Mouse (Mus musculus): ENCODE measurements around the gene Olfr1152.

The Olfr1152 gene

DNA sequence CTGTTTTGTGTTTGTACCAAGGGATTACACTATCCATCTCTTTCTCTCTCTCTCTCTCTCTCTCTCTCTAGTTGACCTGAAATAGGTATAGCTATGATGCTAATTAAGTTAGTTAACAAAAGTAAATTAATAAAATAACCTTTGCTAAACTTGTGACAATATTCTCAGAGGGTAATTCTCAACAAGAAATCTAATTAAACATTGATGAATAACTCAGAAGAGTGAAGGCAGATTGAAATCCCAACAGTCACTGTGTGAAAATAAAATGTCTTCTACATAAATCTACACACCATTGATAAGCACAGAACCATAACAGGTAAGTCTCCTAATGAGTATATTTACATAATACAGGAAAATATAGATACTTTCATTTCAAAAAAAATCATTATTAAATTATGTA, at the start of gene Olfr1152:
TSS of gene Olfr1152 (plus strand) at position 301 of the 400 bp plus-strand sequence.
- DNase-seq: no peak

- DNase-seq: no peak
Measured at GRCm38 (mm10) chr2:87830233-87830632, 36.1 kb upstream of the Olfr1152 start, which contains the start of gene Olfr1148. Gene Olfr1148 (plus strand): TSS chr2:87830533.

DNA sequence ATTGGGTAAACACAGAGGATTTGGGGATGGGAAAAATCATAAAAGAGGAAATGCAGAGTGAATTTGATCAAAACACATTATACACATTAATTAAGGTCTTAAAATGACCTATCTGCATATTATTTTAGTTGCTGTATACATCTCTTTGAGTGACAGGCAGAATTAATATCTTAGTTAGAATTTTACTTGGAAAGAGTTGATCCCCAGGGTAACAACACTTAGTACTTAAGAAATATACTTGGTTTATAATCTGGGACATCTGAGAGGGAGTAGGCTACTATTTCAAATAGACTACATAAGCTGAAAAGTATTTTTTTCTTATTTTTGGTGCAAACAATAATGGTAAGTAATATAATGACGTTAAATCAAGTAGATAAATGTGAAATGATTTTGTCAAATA, 22.6 kb upstream of the Olfr1152 start, which contains the start of gene Olfr1150-ps1:
TSS of gene Olfr1150-ps1 (plus strand) at position 301 of the 400 bp plus-strand sequence.
- DNase-seq: no peak

DNA sequence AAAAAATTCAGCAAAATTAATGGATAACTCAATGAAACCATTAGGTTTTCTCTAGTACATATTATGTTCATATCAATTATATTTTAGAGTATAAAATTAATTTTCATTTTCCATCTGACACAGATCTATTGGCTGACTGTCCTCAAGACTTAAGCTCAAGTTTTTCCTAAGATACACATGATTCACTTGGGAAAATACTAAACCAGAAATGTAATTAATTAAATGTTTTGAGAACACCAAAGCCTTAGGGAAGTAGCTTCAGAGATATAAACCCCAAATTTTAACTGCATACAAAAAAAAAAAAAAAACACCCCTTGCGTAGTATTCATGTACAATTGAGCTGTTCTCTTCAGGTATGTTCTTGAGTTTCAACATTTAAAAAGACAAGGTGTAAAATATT, 10.7 kb upstream of the Olfr1152 start, which contains the start of gene Olfr1151:
TSS of gene Olfr1151 (plus strand) at position 301 of the 400 bp plus-strand sequence.
- DNase-seq: no peak

GRCm38 (mm10) chr2:87894662-87895061, 28.4 kb downstream of the Olfr1152 start, which contains the start of gene Olfr1153:
Gene Olfr1153 (plus strand): TSS chr2:87894962.
- DNase-seq: no peak

- no peak for DNase-seq
Measured at GRCm38 (mm10) chr2:87905066-87905465, 38.8 kb downstream of the Olfr1152 start, which contains the start of gene Olfr1154. Gene Olfr1154 (minus strand): TSS chr2:87905166.

Measured in thymus, postnatal 36 days (tissue).